Mouse (Mus musculus) CD4-positive naive resting alpha-beta T cell, adult 76 days (primary cell): ENCODE results near the gene Pde7b. TPM values are rescaled to one million over a fixed set of nuclear protein-coding genes. Genes with fewer than 3 reads are reported as not detected.

Experiments
- total RNA-seq: library from RNA; stranded (reverse); gene quantifications from one replicate; pipeline ENCODE4 v1.2.4, GENCODE M21; 2023

The Pde7b gene
- total RNA-seq: 0.50 TPM

DNA sequence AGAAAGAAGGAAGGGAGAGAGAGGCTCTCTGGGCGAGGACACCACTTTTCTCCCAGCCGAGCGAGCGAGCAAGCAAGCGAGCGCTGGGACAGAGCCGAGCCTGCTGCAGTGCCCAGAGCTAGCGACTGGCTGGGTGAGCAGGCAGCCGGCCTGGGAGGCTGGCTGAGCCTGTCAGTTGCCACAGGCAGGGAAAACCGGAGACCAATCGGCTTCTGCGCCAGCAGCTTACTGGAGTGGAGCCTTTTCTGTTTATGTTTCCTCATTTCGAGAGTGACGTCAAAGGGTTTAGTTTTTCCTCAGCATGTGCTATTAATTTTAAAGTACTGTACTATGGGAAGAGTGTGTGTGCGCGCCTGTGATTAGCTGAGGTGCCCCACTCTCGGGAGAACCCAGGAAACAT lies at the start of gene Pde7b:
TSS of gene Pde7b (minus strand) at position 173 of the 400 bp plus-strand sequence.

Other genes starting within 250 kb of the Pde7b start
- 11.1 TPM for gene Ahi1, start 227.5 kb upstream of the Pde7b start, total RNA-seq